Mouse (Mus musculus): ENCODE measurements around the gene Zbtb8os.

Gene Zbtb8os

DNA sequence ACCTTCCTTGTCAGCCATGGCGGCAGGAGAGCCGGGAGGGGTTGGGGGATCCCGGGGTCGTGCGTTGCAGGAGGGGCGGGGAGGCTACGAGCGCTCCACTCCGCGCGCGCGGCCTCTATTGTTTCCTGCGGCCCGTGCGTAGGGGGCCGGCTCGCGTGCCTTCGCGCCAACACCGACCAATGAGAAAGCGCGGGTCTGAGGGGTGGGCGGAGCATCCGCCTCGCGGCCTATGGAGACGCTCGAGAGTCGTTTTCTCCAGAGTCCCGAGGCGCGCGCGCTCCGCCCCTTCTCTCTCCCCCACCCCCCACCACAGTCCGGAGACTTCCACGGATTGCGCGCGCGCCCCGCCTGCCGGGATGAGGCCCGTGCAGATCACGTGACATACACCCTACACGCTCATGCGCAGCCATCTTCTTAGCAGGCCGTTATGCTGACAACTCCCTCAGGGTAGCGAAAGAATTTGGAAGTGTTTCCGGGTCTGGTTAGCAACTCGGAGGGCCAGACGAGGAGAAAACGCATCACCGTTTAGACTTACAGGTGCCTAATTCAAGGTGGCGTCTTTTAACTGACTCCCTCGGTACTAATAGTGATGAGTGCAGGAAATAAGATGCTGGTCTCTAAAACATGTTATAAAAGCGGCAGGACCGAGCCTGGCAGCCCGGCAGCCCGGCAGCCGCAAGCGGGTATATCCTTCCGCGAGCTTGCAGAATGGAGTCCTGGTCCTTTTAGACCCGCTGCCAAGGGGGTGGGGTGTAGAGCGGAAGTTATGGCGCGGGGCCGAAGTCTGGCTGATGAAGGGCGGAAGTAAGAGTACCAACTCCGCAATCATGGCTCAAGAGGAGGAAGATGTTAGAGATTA lies at the start of gene Zbtb8os, which contains the start of gene Rbbp4:
TSS of gene Zbtb8os (plus strand) at position 480 of the 859 bp plus-strand sequence.
TSS of gene Rbbp4 (minus strand) at position 155 of the 859 bp plus-strand sequence.
- DNase-seq (ENCODE audit: extremely low spot score, low read depth, low spot score) = peak; percentile 87

DNA sequence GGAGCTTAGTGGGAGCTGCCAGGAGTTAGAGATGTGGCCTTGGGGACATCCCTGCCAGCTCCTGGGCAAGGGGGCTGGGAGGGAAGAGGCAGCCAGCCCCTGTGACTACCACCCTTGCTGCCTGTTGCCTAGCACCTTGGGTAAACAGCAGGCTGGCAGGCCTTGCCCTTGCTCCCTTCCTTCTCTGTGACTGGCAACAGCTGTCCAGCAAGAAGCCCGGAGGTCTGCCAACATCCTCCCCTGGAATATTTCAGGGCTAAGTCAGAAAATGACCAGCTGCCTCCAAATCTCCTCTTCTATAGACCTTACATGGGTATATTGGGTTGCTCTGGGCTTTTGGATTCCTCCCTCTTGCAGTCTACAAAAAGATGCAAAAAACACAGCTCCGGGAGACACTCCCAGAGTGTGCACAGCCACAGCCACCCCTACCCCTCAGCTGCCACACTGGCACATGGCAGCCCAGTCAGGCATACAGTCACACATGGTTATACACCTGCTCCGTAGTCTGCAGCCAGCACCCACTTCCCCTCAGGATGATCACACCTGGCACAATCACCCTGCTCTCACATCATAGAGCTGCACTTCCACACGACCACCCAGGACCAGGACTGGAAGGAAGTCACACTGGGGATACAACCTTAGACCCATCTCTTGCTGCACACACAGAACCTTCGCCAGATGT lies 49.4 kb upstream of the Zbtb8os start:
- DNase-seq (ENCODE audit: extremely low spot score, low read depth, low spot score) = no peak

DNA sequence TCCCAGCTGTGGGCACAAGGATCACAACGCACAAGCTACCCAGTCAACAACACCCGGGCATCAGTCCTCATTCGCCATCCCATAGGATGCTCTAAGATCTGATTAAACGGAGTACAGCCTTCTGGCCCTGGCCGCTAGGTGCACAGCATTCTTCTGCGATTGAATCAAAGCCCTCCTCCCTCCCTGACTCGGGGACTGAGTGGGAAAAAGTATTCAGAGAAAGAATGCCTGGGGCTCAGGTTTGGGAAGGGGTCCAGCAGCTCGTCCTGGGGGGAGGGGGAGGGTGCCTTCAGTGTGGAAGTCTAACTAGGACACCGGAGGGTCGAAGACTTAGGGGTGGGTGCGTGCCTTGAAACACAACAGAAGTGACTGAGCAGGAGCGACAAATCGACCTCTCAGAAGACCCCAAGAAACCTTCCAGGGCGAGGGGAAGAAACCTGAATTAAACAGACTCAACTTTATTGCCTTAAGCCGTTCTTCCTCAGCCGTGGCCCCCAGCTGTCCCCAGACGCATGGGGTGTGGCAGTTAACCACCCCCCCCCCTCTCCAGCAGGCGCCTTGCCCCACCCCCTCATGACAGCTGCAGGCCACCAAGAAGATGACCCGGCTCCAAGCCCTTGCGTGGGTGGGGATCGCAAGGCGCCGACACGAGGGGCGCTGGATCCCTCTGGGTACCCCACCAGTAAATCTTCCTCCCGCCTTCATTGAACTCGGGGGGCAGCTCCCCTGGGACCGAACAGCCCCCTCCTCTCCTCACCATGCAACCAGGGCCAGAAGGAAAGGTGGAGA lies 48.6 kb upstream of the Zbtb8os start:
- no peak for DNase-seq (ENCODE audit: extremely low spot score, low read depth, low spot score)

DNA sequence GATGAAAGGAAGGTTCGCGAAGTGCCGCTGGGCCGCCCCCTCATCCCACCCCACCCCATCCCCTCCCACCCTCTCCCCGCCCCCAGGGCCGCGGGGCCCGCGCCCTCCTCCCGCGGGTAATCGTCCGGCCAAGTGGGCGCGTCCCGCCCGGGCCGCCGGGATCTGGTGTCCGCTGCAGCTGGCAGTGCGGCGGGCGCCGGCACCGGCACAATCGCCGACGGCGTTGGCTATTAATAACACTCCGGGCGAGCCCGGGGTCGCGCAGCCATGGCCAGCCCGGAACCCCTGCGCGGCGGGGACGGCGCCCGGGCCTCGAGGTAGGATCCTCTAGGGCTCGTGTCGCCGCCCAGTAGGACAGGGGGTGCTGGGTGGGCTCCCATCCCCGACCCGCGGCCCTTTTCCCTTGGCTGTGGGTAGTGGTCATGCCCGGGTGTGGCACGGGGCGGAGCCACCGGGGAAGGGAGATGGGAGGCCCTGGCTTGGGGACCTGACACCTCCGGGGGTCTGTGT lies 48.0 kb upstream of the Zbtb8os start, which contains the start of gene Sync:
TSS of gene Sync (plus strand) at position 146 of the 510 bp plus-strand sequence.
- no peak for DNase-seq (ENCODE audit: extremely low spot score, low read depth, low spot score)

DNA sequence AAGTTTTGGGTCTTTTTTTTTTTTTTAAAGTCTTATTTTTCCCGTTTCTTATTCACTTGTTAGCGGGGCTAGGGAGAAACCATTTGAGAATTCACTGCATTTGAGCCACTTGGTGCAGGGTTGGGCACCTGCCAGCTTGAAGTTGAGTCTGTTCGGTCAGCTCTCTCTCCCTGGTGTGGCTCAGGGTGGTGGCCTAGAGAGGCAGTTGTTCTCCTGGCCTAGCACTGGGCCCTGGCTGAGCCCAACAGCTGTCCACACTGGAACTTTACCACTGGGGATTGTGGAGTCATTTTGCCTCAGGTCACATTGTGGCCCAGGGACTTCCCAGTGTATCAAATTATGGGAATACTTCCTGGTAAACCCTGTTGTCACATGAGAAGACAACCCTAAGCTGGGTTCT lies 47.4 kb upstream of the Zbtb8os start:
- DNase-seq (ENCODE audit: extremely low spot score, low read depth, low spot score) = no peak

DNA sequence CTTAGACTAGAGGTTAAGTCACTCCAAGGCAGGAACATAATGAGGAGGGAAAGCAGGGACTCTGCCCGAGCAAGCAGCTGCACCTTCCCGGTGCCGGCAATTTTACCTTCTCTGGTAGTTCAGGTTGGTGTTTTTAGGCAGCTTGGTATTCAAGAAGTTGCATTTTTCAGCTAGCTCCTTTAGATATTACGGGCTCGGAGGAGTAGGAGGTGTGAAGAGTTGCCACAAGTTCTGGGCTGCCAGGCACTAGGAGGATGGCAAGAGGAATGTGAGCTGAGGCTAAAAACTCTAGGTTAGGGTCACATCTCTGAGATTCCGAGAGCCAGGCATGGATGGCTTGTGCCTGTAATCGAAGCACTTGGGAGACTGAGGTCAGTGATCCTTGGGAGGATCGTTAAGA lies 45.8 kb upstream of the Zbtb8os start:
- DNase-seq (ENCODE audit: extremely low spot score, low read depth, low spot score) = no peak

DNA sequence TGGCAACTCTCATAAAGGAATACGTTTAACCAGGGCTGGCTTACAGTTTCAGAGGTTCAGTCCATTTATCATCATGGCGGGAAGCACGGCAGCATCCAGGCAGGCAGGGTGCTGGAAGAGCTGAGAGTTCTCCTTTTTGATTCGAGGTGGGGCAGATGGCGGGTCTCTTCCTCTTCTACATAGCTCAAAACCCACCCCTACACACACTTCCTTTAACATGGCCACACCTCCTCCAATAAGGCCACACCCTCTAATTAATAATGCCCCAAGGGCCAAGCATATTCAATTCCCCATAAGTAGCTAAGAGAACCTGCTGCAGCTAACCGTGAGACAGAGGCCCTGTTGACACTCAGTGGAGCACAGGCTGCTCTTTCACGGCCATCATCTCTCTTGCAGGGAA lies 42.7 kb upstream of the Zbtb8os start:
- DNase-seq (ENCODE audit: extremely low spot score, low read depth, low spot score) = no peak

DNA sequence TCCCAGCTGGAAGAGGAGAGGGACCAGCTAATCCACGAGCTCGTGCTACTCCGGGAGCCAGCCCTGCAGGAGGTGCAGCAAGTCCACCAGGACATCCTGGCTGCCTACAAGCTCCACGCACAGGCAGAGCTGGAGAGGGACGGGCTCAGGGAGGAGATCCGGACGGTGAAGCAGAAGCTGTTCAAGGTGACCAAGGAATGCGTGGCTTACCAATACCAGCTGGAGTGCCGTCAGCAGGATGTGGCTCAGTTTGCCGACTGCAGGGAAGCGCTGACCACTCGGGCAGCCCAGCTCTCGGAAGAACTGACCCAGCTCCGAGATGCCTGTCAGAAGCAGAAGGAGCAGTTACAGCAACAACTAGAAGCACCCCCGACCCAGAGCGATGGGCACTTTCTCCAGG lies 41.8 kb upstream of the Zbtb8os start:
- no peak for DNase-seq (ENCODE audit: extremely low spot score, low read depth, low spot score)

DNA sequence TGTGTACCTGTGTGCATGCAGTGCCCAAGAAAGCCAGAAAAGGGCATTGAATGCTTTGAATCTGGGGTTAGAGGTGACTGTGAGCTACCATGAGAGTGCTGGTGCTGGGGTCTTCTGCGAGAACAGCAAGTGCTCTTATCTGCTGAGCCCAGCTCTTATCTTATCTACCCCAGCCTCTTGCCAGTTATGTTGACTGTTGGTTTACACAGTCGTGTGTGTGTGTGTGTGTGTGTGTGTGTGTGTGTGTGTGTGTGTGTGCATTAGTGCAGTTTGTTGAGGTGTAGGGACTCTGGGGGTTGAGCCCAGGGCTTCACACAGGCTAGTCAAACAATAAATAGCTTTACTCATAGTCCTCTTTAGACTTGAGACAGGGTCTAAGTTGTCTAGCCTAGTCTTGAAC lies 40.3 kb upstream of the Zbtb8os start:
- no peak for DNase-seq (ENCODE audit: extremely low spot score, low read depth, low spot score)

DNA sequence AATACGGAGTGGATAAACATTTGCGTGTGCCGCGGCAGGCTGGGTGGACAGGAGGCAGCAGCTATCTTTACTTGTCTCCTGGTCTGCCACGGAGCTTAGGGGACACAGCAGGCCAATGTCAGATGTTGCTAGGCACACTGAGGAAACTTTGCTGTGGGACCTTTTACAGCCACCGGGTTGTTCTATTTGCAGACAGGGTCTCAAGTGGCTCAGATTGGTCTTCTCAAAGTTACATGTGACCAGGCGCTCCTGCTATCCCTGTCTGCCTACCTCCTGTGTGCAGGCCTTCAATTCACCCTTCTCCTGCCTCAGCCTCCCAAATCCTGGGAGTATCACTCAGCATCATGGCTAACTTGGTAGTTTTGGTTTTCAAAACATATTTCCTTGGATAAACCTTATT lies 39.4 kb upstream of the Zbtb8os start:
- DNase-seq (ENCODE audit: extremely low spot score, low read depth, low spot score) = no peak

DNA sequence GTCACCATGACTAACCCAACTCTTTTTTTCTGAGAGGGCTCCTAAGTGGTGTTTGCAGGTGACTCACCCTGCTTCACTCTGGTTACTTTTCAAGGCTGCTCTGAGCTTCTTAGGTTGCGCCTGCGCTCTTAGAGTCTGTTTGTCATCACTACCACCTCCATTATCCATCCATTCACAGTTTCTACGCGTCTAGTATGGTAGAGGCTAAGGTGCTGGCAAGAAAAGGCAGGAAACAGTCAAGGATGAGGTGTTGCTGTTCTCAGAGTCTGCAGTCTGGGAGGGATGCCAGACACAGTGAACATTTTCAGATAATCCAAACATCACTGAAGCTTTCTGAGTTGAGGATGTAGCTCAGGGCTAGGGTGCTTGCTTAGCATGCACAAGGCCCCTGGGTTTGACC lies 37.8 kb upstream of the Zbtb8os start:
- no peak for DNase-seq (ENCODE audit: extremely low spot score, low read depth, low spot score)

DNA sequence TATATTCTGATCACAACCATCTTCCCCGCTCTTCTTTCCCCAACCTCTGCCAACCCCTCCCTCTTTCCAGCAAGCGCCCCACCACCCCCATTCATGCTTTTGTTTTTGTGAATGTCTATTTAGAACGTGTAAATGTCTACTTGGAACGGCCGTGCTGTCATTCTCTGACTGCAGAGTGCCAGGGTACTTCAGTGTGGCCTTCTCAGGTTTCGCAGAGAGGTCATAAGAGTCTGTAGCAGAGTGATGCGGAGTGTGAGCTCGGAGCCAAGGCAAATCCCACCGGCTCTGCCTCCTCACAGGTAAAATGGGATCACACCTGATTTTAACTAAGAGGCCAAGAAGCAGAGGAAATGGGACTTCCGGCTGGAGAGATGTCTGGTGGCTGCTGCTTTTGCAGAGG lies 36.4 kb upstream of the Zbtb8os start:
- DNase-seq (ENCODE audit: extremely low spot score, low read depth, low spot score) = no peak

DNA sequence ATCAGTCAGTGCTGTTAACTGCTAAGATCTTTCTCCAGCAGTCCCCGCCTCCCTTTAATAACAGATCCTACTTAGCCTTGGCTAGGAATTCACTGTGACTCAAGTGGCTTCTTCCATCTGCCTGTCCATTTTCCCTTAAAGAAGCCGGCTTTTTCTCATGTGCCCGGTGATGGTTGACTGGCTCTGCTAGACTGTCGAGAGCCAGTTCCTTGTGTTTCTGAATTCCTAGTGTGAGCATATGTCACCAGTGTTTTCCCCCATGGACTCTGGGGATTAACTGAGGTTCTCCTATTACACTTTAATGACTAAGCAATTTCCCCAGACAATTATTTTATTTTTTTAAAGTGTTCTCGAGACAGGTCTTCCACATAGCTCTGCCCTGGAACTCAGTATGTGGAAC lies 32.1 kb upstream of the Zbtb8os start:
- DNase-seq (ENCODE audit: extremely low spot score, low read depth, low spot score) = no peak

DNA sequence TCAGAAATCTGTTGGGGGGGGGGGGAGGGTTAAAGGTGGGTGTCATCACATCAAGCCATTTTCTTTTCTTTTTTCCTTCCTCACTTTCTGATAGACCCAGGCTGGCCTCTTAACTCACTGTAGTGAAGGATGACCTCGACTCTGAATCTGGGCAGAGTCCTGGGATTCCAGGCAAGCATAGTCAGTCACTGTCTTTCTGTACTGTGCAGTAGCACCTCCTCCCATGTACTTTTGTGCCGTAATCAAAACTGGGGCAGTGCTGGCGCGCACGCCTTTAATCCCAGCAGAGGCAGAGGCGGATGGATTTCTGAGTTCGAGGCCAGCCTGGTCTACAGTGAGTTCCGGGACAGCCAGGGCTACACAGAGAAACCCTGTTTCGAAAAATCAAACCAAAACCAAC lies 31.7 kb upstream of the Zbtb8os start:
- DNase-seq (ENCODE audit: extremely low spot score, low read depth, low spot score) = no peak

DNA sequence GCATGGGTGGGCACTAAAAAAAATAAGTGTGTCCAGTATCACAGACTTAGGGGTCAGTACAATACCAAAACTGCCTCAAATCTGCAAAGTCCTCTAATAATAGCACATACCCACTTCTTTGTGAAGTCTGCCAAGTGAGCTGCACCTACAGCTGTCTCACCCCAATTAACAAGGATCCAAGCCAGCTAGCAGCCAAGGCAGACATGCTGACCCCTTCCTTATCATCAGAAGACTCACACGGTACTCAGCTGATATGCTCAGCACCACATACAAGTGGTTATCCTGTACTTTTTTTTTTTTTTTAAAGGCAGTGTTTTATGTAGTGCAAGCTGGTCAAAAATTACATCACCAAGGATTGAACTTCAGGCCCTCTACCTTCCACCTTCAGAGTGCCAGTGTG lies 31.2 kb upstream of the Zbtb8os start:
- no peak for DNase-seq (ENCODE audit: extremely low spot score, low read depth, low spot score)

DNA sequence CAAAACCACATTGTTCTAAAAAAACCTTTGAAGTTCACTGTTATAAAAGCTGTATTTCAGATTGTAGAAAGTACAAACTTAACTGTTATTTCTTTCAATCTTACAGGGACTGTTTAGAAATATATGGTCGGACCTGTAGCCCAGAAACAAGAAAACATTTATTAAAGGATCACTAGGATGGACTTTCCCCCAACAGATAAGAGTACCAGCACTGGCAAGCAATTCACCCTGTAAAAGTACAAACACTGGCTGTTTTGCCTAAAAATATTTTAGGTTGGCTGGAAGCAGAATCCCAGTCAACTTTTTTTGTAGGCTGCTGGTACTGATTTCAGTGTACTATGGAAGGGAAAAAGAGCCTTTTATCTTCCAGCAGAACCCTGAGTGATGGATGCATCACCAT lies 27.6 kb upstream of the Zbtb8os start:
- DNase-seq (ENCODE audit: extremely low spot score, low read depth, low spot score) = no peak

DNA sequence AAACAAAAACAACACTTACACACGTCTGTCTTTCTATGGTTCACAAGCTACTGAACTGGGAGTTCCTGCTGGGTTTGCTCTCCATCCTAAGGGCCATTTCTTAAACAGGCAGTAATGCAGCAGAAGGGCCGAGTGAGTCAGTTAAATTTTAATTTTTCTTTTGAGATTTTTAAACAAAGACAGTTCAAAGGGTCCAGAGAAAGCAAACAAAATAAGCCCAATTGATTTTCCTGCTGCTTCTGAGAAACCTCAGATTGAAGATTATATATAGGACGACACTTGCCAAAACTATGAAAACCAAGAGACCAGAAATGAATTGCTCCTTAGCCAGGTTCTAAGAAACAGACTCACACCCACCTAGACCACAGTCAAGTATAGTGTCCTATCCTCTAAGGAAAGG lies 21.6 kb upstream of the Zbtb8os start:
- DNase-seq (ENCODE audit: extremely low spot score, low read depth, low spot score) = no peak

DNA sequence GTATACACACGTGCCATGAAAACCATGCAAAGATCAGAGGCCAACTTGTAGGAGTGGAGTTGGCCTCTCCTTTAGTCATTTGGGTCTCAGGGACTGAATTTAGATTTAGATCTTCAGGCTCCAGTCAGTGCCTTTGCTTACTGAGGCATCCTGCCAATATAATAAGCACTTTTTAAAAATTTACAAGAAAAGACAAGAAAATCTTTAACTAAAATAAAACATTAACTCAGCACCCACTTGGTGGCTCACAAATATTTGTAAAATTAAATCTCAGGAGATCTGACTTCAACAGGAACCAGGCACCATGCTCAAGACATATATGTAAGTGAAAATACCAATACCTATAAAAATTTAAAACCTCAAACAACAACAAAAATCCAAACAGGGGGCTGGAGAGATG lies 14.6 kb upstream of the Zbtb8os start:
- no peak for DNase-seq (ENCODE audit: extremely low spot score, low read depth, low spot score)

DNA sequence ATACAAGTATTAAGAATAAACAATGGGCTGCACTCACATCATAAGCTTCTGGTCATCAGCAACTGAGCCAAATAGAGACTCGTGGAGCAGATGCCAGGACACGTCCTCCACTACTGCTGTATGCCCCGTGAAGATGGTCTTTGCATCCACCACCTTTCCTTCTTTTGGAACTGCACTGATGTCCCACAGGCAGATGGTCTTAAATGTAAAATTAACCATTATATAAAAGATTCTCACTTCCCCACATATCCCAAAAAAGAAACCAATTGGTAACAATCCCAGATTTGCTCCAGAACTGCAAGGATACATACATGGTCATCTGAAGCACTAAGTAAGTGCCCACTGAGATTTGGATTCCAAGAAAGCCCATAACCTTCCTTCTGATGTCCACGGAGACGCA lies 13.5 kb upstream of the Zbtb8os start:
- DNase-seq (ENCODE audit: extremely low spot score, low read depth, low spot score) = no peak

DNA sequence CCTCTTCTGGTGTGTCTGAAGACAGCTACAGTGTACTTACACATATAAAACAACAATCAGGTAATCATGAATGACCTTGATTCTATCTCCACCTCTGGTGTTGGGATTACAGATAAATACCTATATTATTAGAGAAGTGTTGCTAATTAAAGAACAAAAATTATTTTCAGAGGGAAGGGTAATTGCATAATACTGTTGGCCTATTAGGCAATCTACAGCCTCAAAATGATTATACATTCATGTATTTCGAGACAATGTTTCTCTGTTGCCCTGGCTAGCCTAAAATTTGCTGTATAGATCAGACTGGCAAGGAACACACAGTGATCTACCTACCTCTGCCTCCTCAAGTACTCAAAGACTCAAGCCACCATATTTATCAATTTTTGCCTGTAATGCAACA lies 12.0 kb upstream of the Zbtb8os start:
- DNase-seq (ENCODE audit: extremely low spot score, low read depth, low spot score) = no peak

DNA sequence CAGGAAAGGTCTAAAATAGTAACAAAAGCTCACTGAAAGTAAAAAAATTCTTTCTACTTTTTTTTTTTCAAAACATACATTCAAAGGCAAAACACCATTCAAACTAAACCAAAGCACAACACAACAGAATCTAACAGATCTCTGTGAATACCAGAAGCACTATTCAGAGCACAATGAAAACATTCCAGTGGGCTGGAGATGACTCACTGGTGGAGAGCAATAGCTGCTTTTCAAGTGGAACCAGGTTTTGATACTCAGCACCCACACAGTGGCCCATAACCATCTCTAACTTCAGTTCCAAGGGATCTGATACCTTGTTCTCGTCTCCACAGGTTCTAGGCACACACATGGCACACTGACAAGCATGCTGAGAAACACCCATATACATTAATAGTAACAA lies 10.7 kb upstream of the Zbtb8os start:
- DNase-seq (ENCODE audit: extremely low spot score, low read depth, low spot score) = no peak

Data from hindlimb bud, embryonic 11.5 days (tissue).